Mouse (Mus musculus): ENCODE results near the gene Helb. TPM values are rescaled to one million over a fixed set of nuclear protein-coding genes. Genes with fewer than 3 reads are reported as not detected.

Gene Helb
- polyA plus RNA-seq, 1 experiment from 2014 or later = 4.1 TPM

GRCm38 (mm10) chr10:120130621-120131020 is 17.8 kb upstream of the Helb start:
- 0 out of 2 replicates have a peak, but pooled peaks cover 2% of the 10 kb centered on the region for H3K27me3 ChIP-seq (replicated peaks; ENCODE audit: control insufficient read depth, insufficient read depth, low read length)
- H3K4me3 ChIP-seq (ENCODE audit: low read depth, low read length) = no peak overlapping the region
- DNase-seq (ENCODE audit: low spot score) = peak; percentile 68
- no peaks in the 10 kb centered on the region for H3K36me3 ChIP-seq (ENCODE audit: control insufficient read depth, insufficient read depth, low read length)
- no peak overlapping the region for H3K4me2 ChIP-seq (ENCODE audit: low read length)
- H3K4me1 ChIP-seq (replicated peaks; ENCODE audit: control insufficient read depth, insufficient read depth, low read length) = no peaks in the 10 kb centered on the region
- H3K9ac ChIP-seq (ENCODE audit: low read length) = no peak overlapping the region
- no peak for ATAC-seq (replicated peaks; ENCODE audit: low FRiP score, low TSS enrichment, low read depth)
- 60% methylated on average over 16 of the region's 16 CpGs for WGBS
- no peaks in the 10 kb centered on the region for H3K9me3 ChIP-seq (ENCODE audit: control insufficient read depth, low read length)
- no peak overlapping the region for H3K27ac ChIP-seq (ENCODE audit: low read depth)

DNA sequence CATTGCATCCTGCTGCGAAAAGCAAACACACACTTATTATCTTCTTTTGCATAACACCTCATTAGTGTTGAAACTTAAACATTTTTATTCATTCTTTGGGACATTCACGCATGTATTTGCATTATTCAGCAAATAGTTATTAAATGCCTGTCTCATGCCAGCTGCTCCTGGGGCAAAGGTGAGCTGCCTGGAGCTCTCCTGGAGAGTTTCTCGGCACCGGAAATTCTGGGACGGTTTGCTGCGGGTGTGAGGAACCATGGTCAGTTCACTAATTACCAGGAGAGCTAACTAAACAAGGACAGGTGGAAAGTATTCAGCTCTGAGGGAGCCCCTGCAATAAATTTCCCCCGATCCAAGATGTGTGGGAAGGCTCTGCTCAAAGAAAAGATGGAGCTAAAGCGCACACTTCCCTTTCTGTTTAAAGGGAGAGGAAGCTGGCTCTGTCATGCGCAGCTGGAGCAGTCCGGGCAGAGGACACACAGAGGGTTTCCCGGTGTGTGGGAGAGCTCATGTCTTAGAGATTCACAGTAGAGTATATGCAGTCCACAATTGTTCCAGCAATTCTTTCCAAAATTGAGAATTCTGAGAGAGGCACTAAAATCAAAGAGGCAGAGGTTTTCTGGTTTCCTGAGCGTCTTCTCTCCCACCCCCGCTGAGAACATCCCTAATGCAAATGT is 16.0 kb upstream of the Helb start:
- H3K36me3 ChIP-seq (ENCODE audit: control insufficient read depth, insufficient read depth, low read length) = no peaks in the 10 kb centered on the region
- no peaks in the 10 kb centered on the region for H3K4me1 ChIP-seq (replicated peaks; ENCODE audit: control insufficient read depth, insufficient read depth, low read length)
- DNase-seq (ENCODE audit: low spot score) (no peak), ATAC-seq (replicated peaks; ENCODE audit: low FRiP score, low TSS enrichment, low read depth) (no peak)
- H3K4me2 ChIP-seq (ENCODE audit: low read length) = peak overlapping the region; percentile 39
- H3K27ac ChIP-seq (ENCODE audit: low read depth) = no peak overlapping the region
- H3K27me3 ChIP-seq (replicated peaks; ENCODE audit: control insufficient read depth, insufficient read depth, low read length) = 0 out of 2 replicates have a peak, but pooled peaks cover 2% of the 10 kb centered on the region
- 28% methylated on average over 13 of the region's 13 CpGs for WGBS
- 0 out of 2 replicates have a peak overlapping the region, but pooled peaks have one; percentile 10 for H3K4me3 ChIP-seq (ENCODE audit: low read depth, low read length)
- H3K9me3 ChIP-seq (ENCODE audit: control insufficient read depth, low read length) = no peaks in the 10 kb centered on the region
- H3K9ac ChIP-seq (ENCODE audit: low read length) = no peak overlapping the region

- ATAC-seq (replicated peaks; ENCODE audit: low FRiP score, low TSS enrichment, low read depth) = no peak
- WGBS = 76% methylated on average over 10 of the region's 10 CpGs
- DNase-seq (ENCODE audit: low spot score) = no peak
These were observed 12.7 kb upstream of the Helb start for GRCm38 (mm10) chr10:120125465-120125857.

DNA sequence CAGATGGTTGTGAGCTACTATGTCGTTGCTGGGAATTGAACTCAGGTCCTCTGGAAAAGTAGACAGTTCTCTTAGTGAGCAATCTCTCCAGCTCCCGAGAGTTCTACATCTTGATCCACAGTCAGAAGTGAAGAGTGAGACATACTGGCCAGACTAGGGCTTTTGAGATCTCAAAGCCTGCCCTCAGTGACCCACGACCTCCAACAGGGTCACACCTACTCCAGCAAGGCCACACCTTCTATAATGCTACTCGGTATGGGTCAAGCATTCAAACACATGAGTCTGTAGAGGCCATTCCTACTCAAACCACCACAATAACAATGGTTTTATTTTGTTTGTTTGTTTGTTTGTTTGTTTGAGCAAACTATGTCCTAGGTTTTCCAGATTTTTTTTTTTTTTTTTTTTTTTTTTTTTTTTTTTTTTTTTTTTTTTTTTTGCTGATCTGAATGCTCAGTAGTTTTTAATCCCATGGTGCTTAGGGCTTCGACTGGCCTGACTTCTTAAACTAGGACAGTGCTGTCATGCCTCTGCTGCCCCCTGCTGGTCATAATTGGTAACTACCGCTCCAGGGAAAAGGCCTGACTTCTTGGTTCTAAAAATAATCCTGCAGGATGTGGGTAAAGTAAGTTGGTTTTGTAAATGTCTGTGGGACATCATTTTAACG is 12.1 kb upstream of the Helb start:
- ATAC-seq (replicated peaks; ENCODE audit: low FRiP score, low TSS enrichment, low read depth) (0 out of 2 replicates have a peak, but pooled peaks have one; percentile 36), DNase-seq (ENCODE audit: low spot score) (peak; percentile 91)
- Histone ChIP-seq H3K9me3 (ENCODE audit: control insufficient read depth, low read length) (no peaks in the 10 kb centered on the region), H3K27me3 (replicated peaks; ENCODE audit: control insufficient read depth, insufficient read depth, low read length) (0 out of 2 replicates have a peak, but pooled peaks cover 2% of the 10 kb centered on the region), H3K4me2 (ENCODE audit: low read length) (no peak overlapping the region), H3K4me1 (replicated peaks; ENCODE audit: control insufficient read depth, insufficient read depth, low read length) (no peaks in the 10 kb centered on the region), H3K4me3 (ENCODE audit: low read depth, low read length) (no peak overlapping the region), H3K36me3 (ENCODE audit: control insufficient read depth, insufficient read depth, low read length) (no peaks in the 10 kb centered on the region), H3K9ac (ENCODE audit: low read length) (no peak overlapping the region), H3K27ac (ENCODE audit: low read depth) (no peak overlapping the region)
- WGBS = 54% methylated on average over 7 of the region's 7 CpGs

More at GRCm38 (mm10) chr10:120125465-120125857, 12.7 kb upstream of the Helb start:
- H3K4me1 ChIP-seq (replicated peaks; ENCODE audit: control insufficient read depth, insufficient read depth, low read length) = no peaks in the 10 kb centered on the region
- H3K36me3 ChIP-seq (ENCODE audit: control insufficient read depth, insufficient read depth, low read length) = no peaks in the 10 kb centered on the region
- no peak overlapping the region for H3K4me3 ChIP-seq (ENCODE audit: low read depth, low read length)
- H3K4me2 ChIP-seq (ENCODE audit: low read length) = no peak overlapping the region
- no peaks in the 10 kb centered on the region for H3K9me3 ChIP-seq (ENCODE audit: control insufficient read depth, low read length)
- H3K27me3 ChIP-seq (replicated peaks; ENCODE audit: control insufficient read depth, insufficient read depth, low read length) = 0 out of 2 replicates have a peak, but pooled peaks cover 2% of the 10 kb centered on the region
- H3K27ac ChIP-seq (ENCODE audit: low read depth) = no peak overlapping the region
- H3K9ac ChIP-seq (ENCODE audit: low read length) = no peak overlapping the region

- 91% methylated on average over 3 of the region's 3 CpGs for WGBS
These were observed 10.9 kb upstream of the Helb start for GRCm38 (mm10) chr10:120123721-120124120.

DNA sequence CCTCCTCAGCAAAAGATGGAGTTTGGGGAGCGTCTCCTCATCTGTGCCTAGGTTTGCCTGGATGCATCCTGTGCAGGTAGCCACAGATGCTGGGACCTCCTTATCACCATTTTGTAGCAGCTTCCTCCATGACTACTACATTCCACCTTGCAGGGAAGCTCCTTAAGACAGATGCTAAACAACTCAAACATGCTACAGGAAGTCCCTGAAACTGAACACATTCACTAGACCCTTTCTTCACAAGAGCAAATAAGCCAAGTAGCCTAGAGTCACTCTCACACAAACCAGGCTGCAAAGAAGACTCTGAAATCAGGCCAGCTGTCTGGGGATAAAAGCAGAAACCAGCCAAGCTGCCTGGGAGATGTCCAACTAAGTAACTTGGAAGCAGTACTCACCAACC is 2.5 kb upstream of the Helb start:
- ATAC-seq (replicated peaks; ENCODE audit: low FRiP score, low TSS enrichment, low read depth) = no peak
- Histone ChIP-seq H3K4me2 (ENCODE audit: low read length) (no peak overlapping the region), H3K4me1 (replicated peaks; ENCODE audit: control insufficient read depth, insufficient read depth, low read length) (0 out of 2 replicates have a peak, but pooled peaks cover 3% of the 10 kb centered on the region), H3K9me3 (ENCODE audit: control insufficient read depth, low read length) (0 out of 2 replicates have a peak, but pooled peaks cover 2% of the 10 kb centered on the region), H3K27ac (ENCODE audit: low read depth) (no peak overlapping the region), H3K9ac (ENCODE audit: low read length) (no peak overlapping the region), H3K36me3 (ENCODE audit: control insufficient read depth, insufficient read depth, low read length) (no peaks in the 10 kb centered on the region), H3K4me3 (ENCODE audit: low read depth, low read length) (no peak overlapping the region), H3K27me3 (replicated peaks; ENCODE audit: control insufficient read depth, insufficient read depth, low read length) (no peaks in the 10 kb centered on the region)
- WGBS = 79% methylated on average over 1 of the region's 1 CpGs
- DNase-seq (ENCODE audit: low spot score) = no peak

More at GRCm38 (mm10) chr10:120123721-120124120, 10.9 kb upstream of the Helb start:
- H3K9me3 ChIP-seq (ENCODE audit: control insufficient read depth, low read length) = 0 out of 2 replicates have a peak, but pooled peaks cover 2% of the 10 kb centered on the region
- no peak for DNase-seq (ENCODE audit: low spot score)
- no peak overlapping the region for H3K9ac ChIP-seq (ENCODE audit: low read length)
- H3K4me2 ChIP-seq (ENCODE audit: low read length) = no peak overlapping the region
- H3K4me3 ChIP-seq (ENCODE audit: low read depth, low read length) = no peak overlapping the region
- no peak for ATAC-seq (replicated peaks; ENCODE audit: low FRiP score, low TSS enrichment, low read depth)
- no peaks in the 10 kb centered on the region for H3K36me3 ChIP-seq (ENCODE audit: control insufficient read depth, insufficient read depth, low read length)
- H3K4me1 ChIP-seq (replicated peaks; ENCODE audit: control insufficient read depth, insufficient read depth, low read length) = no peaks in the 10 kb centered on the region
- no peak overlapping the region for H3K27ac ChIP-seq (ENCODE audit: low read depth)
- H3K27me3 ChIP-seq (replicated peaks; ENCODE audit: control insufficient read depth, insufficient read depth, low read length) = 0 out of 2 replicates have a peak, but pooled peaks cover 2% of the 10 kb centered on the region

DNA sequence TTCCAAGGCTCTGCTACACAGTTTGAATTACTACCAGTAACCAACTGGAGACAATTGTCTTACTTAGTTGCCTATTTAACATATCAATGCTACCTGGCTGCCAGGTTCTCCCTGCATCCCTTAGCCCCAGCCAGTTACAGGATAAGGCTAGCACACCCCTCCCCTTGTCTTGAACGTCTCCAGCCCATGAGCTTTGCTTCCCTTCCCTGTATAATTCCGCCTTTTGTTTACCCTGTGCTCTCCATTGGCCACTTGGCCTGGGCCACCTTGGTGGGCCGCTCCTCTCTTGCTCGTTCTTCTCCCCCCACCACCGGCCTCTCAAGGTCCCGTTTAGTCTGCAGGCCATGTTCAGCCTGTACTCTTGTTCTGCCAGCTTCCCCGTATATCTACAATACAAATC is 1.7 kb upstream of the Helb start:
- ATAC-seq (replicated peaks; ENCODE audit: low FRiP score, low TSS enrichment, low read depth) (no peak), DNase-seq (ENCODE audit: low spot score) (no peak)
- H3K4me2 ChIP-seq (ENCODE audit: low read length) = no peak overlapping the region
- no peak overlapping the region for H3K27ac ChIP-seq (ENCODE audit: low read depth)
- no peaks in the 10 kb centered on the region for H3K27me3 ChIP-seq (replicated peaks; ENCODE audit: control insufficient read depth, insufficient read depth, low read length)
- no peak overlapping the region for H3K4me3 ChIP-seq (ENCODE audit: low read depth, low read length)
- no peak overlapping the region for H3K9ac ChIP-seq (ENCODE audit: low read length)
- 0 out of 2 replicates have a peak, but pooled peaks cover 2% of the 10 kb centered on the region for H3K9me3 ChIP-seq (ENCODE audit: control insufficient read depth, low read length)
- H3K36me3 ChIP-seq (ENCODE audit: control insufficient read depth, insufficient read depth, low read length) = no peaks in the 10 kb centered on the region
- 0 out of 2 replicates have a peak, but pooled peaks cover 3% of the 10 kb centered on the region for H3K4me1 ChIP-seq (replicated peaks; ENCODE audit: control insufficient read depth, insufficient read depth, low read length)
- 50% methylated on average over 7 of the region's 7 CpGs for WGBS

GRCm38 (mm10) chr10:120113980-120114379 is 1.2 kb upstream of the Helb start:
- H3K9ac ChIP-seq (ENCODE audit: low read length) = no peak overlapping the region
- no peak overlapping the region for H3K27ac ChIP-seq (ENCODE audit: low read depth)
- no peak for ATAC-seq (replicated peaks; ENCODE audit: low FRiP score, low TSS enrichment, low read depth)
- H3K4me2 ChIP-seq (ENCODE audit: low read length) = no peak overlapping the region
- no peak overlapping the region for H3K4me3 ChIP-seq (ENCODE audit: low read depth, low read length)
- 76% methylated on average over 6 of the region's 6 CpGs for WGBS
- 0 out of 2 replicates have a peak, but pooled peaks cover 3% of the 10 kb centered on the region for H3K4me1 ChIP-seq (replicated peaks; ENCODE audit: control insufficient read depth, insufficient read depth, low read length)
- 0 out of 2 replicates have a peak, but pooled peaks cover 1% of the 10 kb centered on the region for H3K9me3 ChIP-seq (ENCODE audit: control insufficient read depth, low read length)
- no peaks in the 10 kb centered on the region for H3K27me3 ChIP-seq (replicated peaks; ENCODE audit: control insufficient read depth, insufficient read depth, low read length)
- no peaks in the 10 kb centered on the region for H3K36me3 ChIP-seq (ENCODE audit: control insufficient read depth, insufficient read depth, low read length)
- no peak for DNase-seq (ENCODE audit: low spot score)

Data from intestine, embryonic 14.5 days (tissue).